Mouse (Mus musculus) CH12.LX (cell line): Measurements from ENCODE around the gene Gm20532. TPM values are rescaled to one million over a fixed set of nuclear protein-coding genes. Genes with fewer than 3 reads are reported as not detected.

ENCODE experiments used
- DNase-seq: peaks from one replicate; pipeline ENCODE4 v3.0.0-alpha.2; 2013; ENCODE audit errors: extremely low read depth
- H3K27ac ChIP-seq: 2 replicates; pipeline ENCODE4 v1.5.1; 2012; ENCODE audit warnings: low read depth, mild to moderate bottlenecking, control low read depth, moderate library complexity; ENCODE audit not compliant: insufficient read depth
- H3K27me3 ChIP-seq: replicated peaks from 2 replicates; pipeline ENCODE3; 2012; ENCODE audit warnings: inconsistent platforms
- H3K36me3 ChIP-seq, 2 experiments: replicated peaks in 1 of 2; 2 replicates each; pipeline versions ENCODE3 to v1.6.1; 2012; ENCODE audit warnings: inconsistent platforms in 1 of 2, low read length in 1 of 2, mild to moderate bottlenecking in 1 of 2, mixed read lengths in 1 of 2, moderate library complexity in 1 of 2; ENCODE audit not compliant: control insufficient read depth in 1 of 2, insufficient read depth in 1 of 2
- H3K4me1 ChIP-seq, 2 experiments: 2 replicates each; pipeline ENCODE4 v1.6.1; 2012; ENCODE audit warnings: inconsistent platforms in 1 of 2, moderate library complexity in 1 of 2; ENCODE audit not compliant: insufficient read depth in 2 of 2, control insufficient read depth in 1 of 2
- H3K4me2 ChIP-seq: 2 replicates; pipeline ENCODE4 v1.6.1; 2012; ENCODE audit warnings: low read depth, mild to moderate bottlenecking, control low read depth; ENCODE audit not compliant: poor library complexity, insufficient read depth, severe bottlenecking
- H3K4me3 ChIP-seq, 3 experiments: fragments of 150-350 bp in 1 of 3; sonication (generic) in 1 of 3; replicated peaks in 1 of 3; 2 replicates each; pipeline versions ENCODE3 to v1.5.1; 2011 to 2012; ENCODE audit warnings: low read depth in 2 of 3, low read length in 2 of 3, mild to moderate bottlenecking in 2 of 3, moderate library complexity in 2 of 3, control low read depth in 1 of 3, improper control_type of control experiment in 1 of 3, inconsistent platforms in 1 of 3, mixed read lengths in 1 of 3; ENCODE audit not compliant: poor library complexity in 1 of 3
- H3K79me2 ChIP-seq: replicated peaks from 2 replicates; pipeline ENCODE4 v1.6.1; 2012; ENCODE audit warnings: mild to moderate bottlenecking, moderate library complexity; ENCODE audit not compliant: control insufficient read depth, poor library complexity, insufficient read depth, severe bottlenecking; ENCODE audit errors: extremely low read depth
- H3K9ac ChIP-seq: 2 replicates; pipeline ENCODE4 v1.6.1; 2012; ENCODE audit warnings: low read depth, mild to moderate bottlenecking, control low read depth, moderate library complexity; ENCODE audit not compliant: insufficient read depth
- H3K9me3 ChIP-seq: replicated peaks from 2 replicates; pipeline ENCODE3; 2012; ENCODE audit warnings: low read length, inconsistent platforms, mixed read lengths
- CHD1 ChIP-seq: IDR thresholded peaks from 2 replicates; pipeline ENCODE4 v1.6.1; 2012; ENCODE audit warnings: low read depth, low read length, improper control_type of control experiment, inconsistent platforms
- CTCF ChIP-seq, 2 experiments: IDR thresholded peaks in 1 of 2; conservative IDR thresholded peaks in 1 of 2; 2 replicates each; pipeline ENCODE4 v1.5.1; 2011 to 2012; ENCODE audit warnings: low read depth in 2 of 2, low read length in 2 of 2, improper control_type of control experiment in 1 of 2, inconsistent platforms in 1 of 2, mild to moderate bottlenecking in 1 of 2, moderate library complexity in 1 of 2
- ELF1 ChIP-seq: IDR thresholded peaks from 2 replicates; pipeline ENCODE4 v1.6.1; 2014; ENCODE audit warnings: low read depth, mild to moderate bottlenecking, inconsistent platforms, low read length, improper control_type of control experiment
- GABPA ChIP-seq: IDR thresholded peaks from 2 replicates; pipeline ENCODE4 v1.6.1; 2012; ENCODE audit warnings: low read depth, low read length, improper control_type of control experiment, inconsistent platforms; ENCODE audit not compliant: insufficient replicate concordance
- HCFC1 ChIP-seq: IDR thresholded peaks from 2 replicates; pipeline ENCODE4 v1.6.1; 2012; ENCODE audit warnings: low read depth, mild to moderate bottlenecking, inconsistent platforms, low read length, improper control_type of control experiment
- JUN ChIP-seq: IDR thresholded peaks from 2 replicates; pipeline ENCODE4 v1.6.1; 2011; ENCODE audit warnings: low read depth, mild to moderate bottlenecking, low read length, improper control_type of control experiment, moderate library complexity; ENCODE audit not compliant: insufficient read depth
- JUND ChIP-seq: conservative IDR thresholded peaks from 2 replicates; pipeline ENCODE4 v1.6.1; 2011; ENCODE audit warnings: low read depth, low read length, improper control_type of control experiment
- MAFK ChIP-seq: IDR thresholded peaks from 2 replicates; pipeline ENCODE4 v1.6.1; 2011; ENCODE audit warnings: low read length, improper control_type of control experiment; ENCODE audit not compliant: insufficient replicate concordance
- MAZ ChIP-seq: IDR thresholded peaks from 2 replicates; pipeline ENCODE4 v1.6.1; 2012; ENCODE audit warnings: low read depth, mild to moderate bottlenecking, inconsistent platforms, low read length, improper control_type of control experiment, moderate library complexity
- NRF1 ChIP-seq: IDR thresholded peaks from 2 replicates; pipeline ENCODE4 v1.6.1; 2014; ENCODE audit warnings: low read depth, mild to moderate bottlenecking, inconsistent platforms, low read length, improper control_type of control experiment, moderate library complexity
- POLR2AphosphoS2 ChIP-seq: IDR thresholded peaks from 2 replicates; pipeline ENCODE4 v1.6.1; 2011; ENCODE audit warnings: low read depth, low read length, improper control_type of control experiment
- RCOR1 ChIP-seq: conservative IDR thresholded peaks from 2 replicates; pipeline ENCODE4 v1.6.1; 2012; ENCODE audit warnings: low read depth, mild to moderate bottlenecking, inconsistent platforms, low read length, improper control_type of control experiment
- SMC3 ChIP-seq: IDR thresholded peaks from 2 replicates; pipeline ENCODE4 v1.6.1; 2011; ENCODE audit warnings: low read depth, low read length, improper control_type of control experiment
- USF1 ChIP-seq: IDR thresholded peaks from 2 replicates; pipeline ENCODE4 v1.6.1; 2014; ENCODE audit warnings: low read depth, mild to moderate bottlenecking, inconsistent platforms, low read length, improper control_type of control experiment
- ZC3H11A ChIP-seq: IDR thresholded peaks from 2 replicates; pipeline ENCODE4 v1.6.1; 2012; ENCODE audit warnings: low read depth, mild to moderate bottlenecking, inconsistent platforms, low read length, improper control_type of control experiment
- ZNF384 ChIP-seq: IDR thresholded peaks from 2 replicates; pipeline ENCODE4 v1.6.1; 2012; ENCODE audit warnings: low read depth, low read length, improper control_type of control experiment, inconsistent platforms
- dilution Hi-C: fragments of 300-500 bp; cut with MboI; formaldehyde crosslinking; loops from 2 replicates; pipeline ENCODE4 v1.14.3; 2020; ENCODE audit warnings: low sequenced_read_pairs; ENCODE audit not compliant: extremely low pct_unique_long_range_greater_than_20kb, extremely low pct_ligation_motif_present
- in situ Hi-C: fragments of 300-500 bp; cut with MboI; formaldehyde crosslinking; loops from 3 replicates; pipeline ENCODE4 v1.14.3; 2019; ENCODE audit warnings: low sequenced_read_pairs, low pct_ligation_motif_present, low pct_unique_long_range_greater_than_20kb, mixed read lengths
- polyA plus RNA-seq: library from polyadenylated mRNA; unstranded; fragments of >175 nt; gene quantifications from 2 replicates; pipeline ENCODE4 v1.2.1, GENCODE M21; 2012; ENCODE audit warnings: low read depth; ENCODE audit not compliant: insufficient read length
- total RNA-seq, 2 experiments: library from RNA; depleted of rRNA; stranded (reverse); fragments of 300-350 nt in 1 of 2; fragments of >200 nt in 1 of 2; gene quantifications; 2 replicates each; pipeline ENCODE4 v1.2.3; 2012 to 2014

Gene Gm20532
- total and polyA plus RNA-seq, 3 experiments = not detected

DNA sequence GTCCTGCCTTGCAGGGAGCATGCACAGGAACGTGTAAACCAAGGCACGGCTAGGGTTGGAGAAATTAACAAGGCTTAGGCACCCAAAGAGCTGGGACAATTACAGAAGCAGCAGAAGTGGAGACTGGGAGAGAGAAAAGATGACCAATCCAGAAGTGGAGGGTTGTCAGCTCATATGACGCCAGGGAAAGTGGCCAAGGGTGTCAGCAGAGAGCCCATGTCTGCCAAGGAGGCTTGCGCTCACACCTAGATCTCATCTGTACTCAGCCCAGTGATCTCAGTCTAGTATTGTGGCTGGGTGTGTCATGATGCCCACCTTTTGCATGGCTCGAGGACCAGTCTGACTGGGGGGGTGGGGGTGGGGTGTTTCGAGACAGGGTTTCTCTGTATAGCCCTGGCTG lies 726 bp upstream of the Gm20532 start:
- H3K4me2 ChIP-seq = 0 out of 2 replicates have a peak overlapping the region, but pooled peaks have one; percentile 31
- TF ChIP-seq ELF1 (no peak), RCOR1 (no peak), POLR2AphosphoS2 (no peak), MAFK (no peak), HCFC1 (no peak), MAZ (no peak)
- peaks cover 0 to 8% of the 10 kb centered on the region in 2 experiments for H3K36me3 ChIP-seq

DNA sequence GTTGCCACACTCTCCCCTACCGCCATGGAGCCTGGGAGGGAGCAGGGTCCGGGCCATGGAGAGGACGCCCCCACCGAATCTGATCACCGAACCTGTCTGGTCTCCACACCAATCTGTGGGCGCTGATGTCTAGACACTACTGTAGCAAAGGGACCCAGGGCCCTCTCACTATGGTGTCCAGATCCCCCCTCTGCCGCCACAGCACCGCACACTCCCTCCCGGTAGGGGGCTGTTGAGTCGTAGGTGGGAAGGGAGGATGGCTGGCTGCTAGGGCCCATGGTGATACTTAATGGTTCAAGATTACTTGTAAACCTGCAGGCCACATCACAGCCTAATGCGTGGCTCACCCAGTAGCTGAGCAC lies 586 bp downstream of the Gm20532 start:
- peaks cover 0 to 15% of the 10 kb centered on the region in 2 experiments for H3K36me3 ChIP-seq
- DNase-seq = no peak
- H3K27ac ChIP-seq = no peak overlapping the region
- TF ChIP-seq CHD1 (no peak), SMC3 (no peak), ELF1 (no peak), ZNF384 (no peak), JUND (no peak), CTCF (conservative IDR thresholded peaks at IDR 0.05 in 1 of 2, IDR thresholded peaks at IDR 0.05 in 1 of 2; ENCODE audit: low read depth in 2 of 2, low read length in 2 of 2) (no peak), NRF1 (no peak), ZC3H11A (no peak), GABPA (no peak), USF1 (no peak), JUN (no peak)
- H3K9me3 ChIP-seq = no peaks in the 10 kb centered on the region
- H3K4me2 ChIP-seq = peak overlapping the region; percentile 31
- in situ Hi-C loops = no loop called here
- peak overlapping the region; percentile 46 to 73 (median 61) for H3K4me3 ChIP-seq
- H3K79me2 ChIP-seq = no peaks in the 10 kb centered on the region
- peaks cover 6 to 17% of the 10 kb centered on the region in 2 experiments for H3K4me1 ChIP-seq
- peak overlapping the region; percentile 65 for H3K9ac ChIP-seq
- peaks cover 32% of the 10 kb centered on the region for H3K27me3 ChIP-seq
- dilution Hi-C loops = no loop called here

More for the DNA sequence above, 726 bp upstream of the Gm20532 start:
- no peak overlapping the region for H3K4me3 ChIP-seq
- no peak overlapping the region for H3K9ac ChIP-seq
- H3K9me3 ChIP-seq = no peaks in the 10 kb centered on the region
- no peak for DNase-seq
- dilution Hi-C loops = no loop called here
- no peak overlapping the region for H3K27ac ChIP-seq
- no peaks in the 10 kb centered on the region for H3K79me2 ChIP-seq
- H3K4me1 ChIP-seq = peaks cover 6 to 21% of the 10 kb centered on the region in 2 experiments
- in situ Hi-C loops = no loop called here
- peaks cover 32% of the 10 kb centered on the region for H3K27me3 ChIP-seq
